Mouse (Mus musculus) thymus, adult 2 months (tissue): Measurements from ENCODE around the gene 1700023F06Rik.

ENCODE experiments used
- CTCF ChIP-seq: fragments of 200-500 bp; IDR thresholded peaks from 2 replicates; pipeline ENCODE4 v1.5.1; 2012; ENCODE audit warnings: mild to moderate bottlenecking, control low read depth, low read length, moderate library complexity, borderline replicate concordance; ENCODE audit not compliant: control insufficient read depth, poor library complexity, insufficient read depth; ENCODE audit errors: extremely low read depth
- POLR2A ChIP-seq: fragments of 200-500 bp; IDR thresholded peaks from 2 replicates; pipeline ENCODE4 v1.6.1; 2012; ENCODE audit warnings: mild to moderate bottlenecking, low read length, control low read depth, moderate library complexity; ENCODE audit not compliant: control insufficient read depth, poor library complexity, insufficient read depth; ENCODE audit errors: extremely low read depth

- TF ChIP-seq POLR2A (no peak), CTCF (no peak)
Measured at GRCm38 (mm10) chr11:103161449-103161848, 46.9 kb downstream of the 1700023F06Rik start.
